Mouse (Mus musculus) cerebellum, postnatal 10 days (tissue): ENCODE results near the gene Ube4b.
A peak's percentile ranks its signal among the peaks of the same experiment; 100 is the strongest.

Experiments used
- DNase-seq, 2 experiments: peaks; one replicate each; pipeline ENCODE4 v3.0.0; 2021; ENCODE audit warnings: mixed read lengths in 2 of 2

Ube4b gene

GRCm38 (mm10) chr4:149429592-149429991 lies 3.0 kb upstream of the Ube4b start:
- DNase-seq: peak; percentile 84 to 89

- peak; percentile 71 to 78 for DNase-seq
Observed at GRCm38 (mm10) chr4:149425801-149426292, 702 bp downstream of the Ube4b start.

GRCm38 (mm10) chr4:149424755-149425154 lies 1.8 kb downstream of the Ube4b start:
- no peak for DNase-seq

GRCm38 (mm10) chr4:149417854-149418365 lies 8.6 kb downstream of the Ube4b start:
- no peak for DNase-seq

- no peak for DNase-seq
Observed at GRCm38 (mm10) chr4:149416986-149417385, 9.6 kb downstream of the Ube4b start.

- DNase-seq: no peak
Observed at GRCm38 (mm10) chr4:149416417-149416816, 10.1 kb downstream of the Ube4b start.

- DNase-seq: no peak
Observed at GRCm38 (mm10) chr4:149415651-149416169, 10.8 kb downstream of the Ube4b start.

GRCm38 (mm10) chr4:149414259-149414658 lies 12.3 kb downstream of the Ube4b start:
- DNase-seq: no peak

GRCm38 (mm10) chr4:149409759-149410158 lies 16.8 kb downstream of the Ube4b start:
- no peak for DNase-seq

GRCm38 (mm10) chr4:149408331-149408730 lies 18.2 kb downstream of the Ube4b start:
- no peak for DNase-seq

GRCm38 (mm10) chr4:149407461-149407860 lies 19.1 kb downstream of the Ube4b start:
- no peak for DNase-seq

GRCm38 (mm10) chr4:149405713-149406443 lies 20.7 kb downstream of the Ube4b start:
- no peak for DNase-seq

GRCm38 (mm10) chr4:149404640-149405465 lies 21.7 kb downstream of the Ube4b start:
- peak; percentile 50 to 70 for DNase-seq

GRCm38 (mm10) chr4:149403037-149403436 lies 23.5 kb downstream of the Ube4b start:
- DNase-seq: no peak

GRCm38 (mm10) chr4:149401591-149401982 lies 25.0 kb downstream of the Ube4b start:
- DNase-seq: no peak

- peak in 1 of 2 experiments; percentile 34 for DNase-seq
Observed at GRCm38 (mm10) chr4:149400878-149401590, 25.5 kb downstream of the Ube4b start.

- no peak for DNase-seq
Observed at GRCm38 (mm10) chr4:149399331-149399910, 27.1 kb downstream of the Ube4b start.

- no peak for DNase-seq
Observed at GRCm38 (mm10) chr4:149398181-149398735, 28.3 kb downstream of the Ube4b start.

- no peak for DNase-seq
Observed at GRCm38 (mm10) chr4:149396433-149397306, 29.9 kb downstream of the Ube4b start.

GRCm38 (mm10) chr4:149395581-149395980 lies 31.0 kb downstream of the Ube4b start:
- peak in 1 of 2 experiments; percentile 31 for DNase-seq

GRCm38 (mm10) chr4:149394292-149394691 lies 32.3 kb downstream of the Ube4b start:
- DNase-seq: no peak
